Mouse (Mus musculus): ENCODE data around the gene Ccnd3. TPM values are rescaled to one million over a fixed set of nuclear protein-coding genes. Genes with fewer than 3 reads are reported as not detected.

The Ccnd3 gene
- total and polyA plus RNA-seq, 3 experiments, result 143 to 568 TPM; not detected in 1

DNA sequence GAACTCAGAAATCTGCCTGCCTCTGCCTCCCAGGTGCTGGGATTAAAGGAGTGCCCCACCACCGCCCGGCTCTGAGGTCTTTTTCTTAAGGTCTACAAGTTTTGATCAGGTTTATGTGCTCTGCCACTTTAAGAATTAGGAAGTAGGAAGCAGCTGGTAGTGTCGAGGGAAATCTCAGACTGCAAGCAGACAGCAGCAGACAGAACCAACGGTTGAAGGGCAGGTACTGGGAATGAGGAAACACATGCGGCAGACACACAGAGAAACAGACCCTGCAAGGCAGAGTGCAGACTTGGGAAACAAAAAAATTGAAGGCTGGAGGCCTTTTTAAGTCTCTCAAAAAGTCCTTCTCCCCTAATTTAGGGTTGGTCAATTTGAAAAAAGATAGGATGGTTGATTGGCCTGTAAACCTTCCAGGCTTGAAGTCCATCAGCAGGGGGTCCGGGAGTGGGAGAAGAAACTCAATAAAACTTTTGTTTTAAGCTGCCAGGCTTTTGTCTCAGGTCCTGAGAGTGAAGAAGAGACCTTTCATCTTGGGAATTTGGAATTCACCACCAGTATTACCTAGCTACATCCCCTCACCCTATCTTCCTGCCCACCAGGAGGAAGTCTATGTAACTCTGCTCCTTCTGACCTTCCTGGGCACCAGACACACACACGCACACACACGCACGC lies 4.3 kb downstream of the Ccnd3 start (continued):
- TF ChIP-seq MAFK (IDR thresholded peaks at IDR 0.05; ENCODE audit: borderline replicate concordance, low read depth, low read length), result no peak
- TF ChIP-seq SIN3A (IDR thresholded peaks at IDR 0.05; ENCODE audit: low read length), result peak; percentile 85
- no peak for TF ChIP-seq CHD2 (IDR thresholded peaks at IDR 0.05; ENCODE audit: low read length)

- H3K27ac ChIP-seq (ENCODE audit: control insufficient read depth, low read depth, low read length), result peak overlapping the region; percentile 51
- no peaks in the 10 kb centered on the region for H3K27me3 ChIP-seq (ENCODE audit: control insufficient read depth in 1 of 2, insufficient read depth in 2 of 2, low read length in 2 of 2)
- H3K4me1 ChIP-seq (ENCODE audit: control insufficient read depth in 1 of 2, insufficient read depth in 2 of 2, low read length in 2 of 2), result peaks cover 9 to 45% of the 10 kb centered on the region in 2 experiments
- H3K9ac ChIP-seq (ENCODE audit: control insufficient read depth, low read depth, low read length, poor library complexity, severe bottlenecking), result peak overlapping the region; percentile 75
- no peaks in the 10 kb centered on the region; the same call in 1 of the 2 replicates for H3K79me2 ChIP-seq (ENCODE audit: control insufficient read depth, insufficient read depth, low read length, poor library complexity)
- DNase-seq (ENCODE audit: low read depth, low spot score), result peak; percentile 98
- H3K9me3 ChIP-seq (replicated peaks; ENCODE audit: insufficient read depth, low read length), result no peaks in the 10 kb centered on the region
- H3K36me3 ChIP-seq (ENCODE audit: control insufficient read depth in 1 of 2, insufficient read depth in 2 of 2, low read length in 2 of 2), result peaks cover 0 to 28% of the 10 kb centered on the region in 2 experiments; a peak in 2 of 4 replicates
- peak overlapping the region; percentile 53 to 59 for H3K4me3 ChIP-seq (ENCODE audit: control insufficient read depth in 1 of 2, insufficient read depth in 1 of 2, low read depth in 2 of 2, low read length in 2 of 2)
- peak; percentile 49 for TF ChIP-seq ZNF384 (IDR thresholded peaks at IDR 0.05; ENCODE audit: low read depth, low read length)
- no peak for TF ChIP-seq NELFE (IDR thresholded peaks at IDR 0.05; ENCODE audit: low read depth, low read length)
- no peak for TF ChIP-seq MEF2A (IDR thresholded peaks at IDR 0.05; ENCODE audit: extremely low read depth, insufficient replicate concordance, low read depth, low read length, poor library complexity, severe bottlenecking)
- TF ChIP-seq BHLHE40 (IDR thresholded peaks at IDR 0.05; ENCODE audit: borderline replicate concordance, low read depth, low read length), result no peak
- no peak for TF ChIP-seq GATA1 (IDR thresholded peaks at IDR 0.05; ENCODE audit: low read depth, low read length)
- TF ChIP-seq POLR2A (IDR thresholded peaks at IDR 0.05; ENCODE audit: control insufficient read depth in 1 of 2, insufficient read depth in 1 of 2, low read depth in 1 of 2, low read length in 2 of 2, poor library complexity in 1 of 2), result 0 out of 4 replicates have a peak, but pooled peaks have one; percentile 23 to 46
- no peak for TF ChIP-seq KAT2A (conservative IDR thresholded peaks at IDR 0.05; ENCODE audit: low read depth, low read length)
- no peak for TF ChIP-seq ZKSCAN1 (IDR thresholded peaks at IDR 0.05; ENCODE audit: low read depth, low read length)
- TF ChIP-seq MAFK (IDR thresholded peaks at IDR 0.05; ENCODE audit: borderline replicate concordance, low read depth, low read length), result no peak
- TF ChIP-seq TBP (IDR thresholded peaks at IDR 0.05; ENCODE audit: low read depth, low read length), result 0 out of 2 replicates have a peak, but pooled peaks have one; percentile 44
- no peak for TF ChIP-seq CHD2 (IDR thresholded peaks at IDR 0.05; ENCODE audit: low read length)
- TF ChIP-seq SMC3 (IDR thresholded peaks at IDR 0.05; ENCODE audit: low read depth, low read length), result peak; percentile 89
- TF ChIP-seq RCOR1 (IDR thresholded peaks at IDR 0.05; ENCODE audit: low read depth, low read length), result peak; percentile 31; the same call in 1 of the 2 replicates
- no peak for TF ChIP-seq USF2 (IDR thresholded peaks at IDR 0.05; ENCODE audit: borderline replicate concordance in 1 of 2, insufficient read depth in 1 of 2, low read depth in 1 of 2, low read length in 2 of 2)
- TF ChIP-seq USF1 (IDR thresholded peaks at IDR 0.05; ENCODE audit: low read depth, low read length), result peak; percentile 65; the same call in 1 of the 2 replicates
- TF ChIP-seq POLR2AphosphoS2 (IDR thresholded peaks at IDR 0.05; ENCODE audit: low read length), result no peak
- TF ChIP-seq MYC (IDR thresholded peaks at IDR 0.05; ENCODE audit: low read depth, low read length), result peak; percentile 54; the same call in 1 of the 2 replicates
- TF ChIP-seq HCFC1 (IDR thresholded peaks at IDR 0.05; ENCODE audit: low read depth, low read length), result peak; percentile 65
- peak; percentile 88; the same call in 1 of the 2 replicates for TF ChIP-seq JUND (IDR thresholded peaks at IDR 0.05; ENCODE audit: low read depth, low read length)
- TF ChIP-seq UBTF (IDR thresholded peaks at IDR 0.05; ENCODE audit: borderline replicate concordance, insufficient read depth, low read depth, low read length), result no peak
- TF ChIP-seq ETS1 (IDR thresholded peaks at IDR 0.05; ENCODE audit: low read depth, low read length), result peak; percentile 97
- TF ChIP-seq TAL1 (IDR thresholded peaks at IDR 0.05; ENCODE audit: low read length), result no peak
- peak; percentile 74 for TF ChIP-seq NRF1 (IDR thresholded peaks at IDR 0.05; ENCODE audit: insufficient read depth, low read depth, low read length, poor library complexity, severe bottlenecking)
- TF ChIP-seq ELF1 (IDR thresholded peaks at IDR 0.05; ENCODE audit: low read depth, low read length), result peak; percentile 7; the same call in 1 of the 2 replicates
- TF ChIP-seq E2F4 (IDR thresholded peaks at IDR 0.05; ENCODE audit: borderline replicate concordance, low read depth, low read length), result no peak
- no peak for TF ChIP-seq CHD1 (IDR thresholded peaks at IDR 0.05; ENCODE audit: low read depth, low read length)
- TF ChIP-seq MAZ (IDR thresholded peaks at IDR 0.05; ENCODE audit: low read depth, low read length), result peak; percentile 79; the same call in 1 of the 2 replicates
- TF ChIP-seq MXI1 (IDR thresholded peaks at IDR 0.05; ENCODE audit: low read depth, low read length), result peak; percentile 45; the same call in 1 of the 2 replicates
- no peak; the same call in 1 of the 2 replicates for TF ChIP-seq TCF12 (IDR thresholded peaks at IDR 0.05; ENCODE audit: low read depth, low read length)
Observed at GRCm38 (mm10) chr17:47511111-47512020, 6.5 kb downstream of the Ccnd3 start.

Measured in MEL (cell line).